Mouse (Mus musculus) gastrocnemius, postnatal 10 days (tissue): ENCODE data around the gene Calml3. TPM values are rescaled to one million over a fixed set of nuclear protein-coding genes. Genes with fewer than 3 reads are reported as not detected.

ENCODE experiments used
- DNase-seq: peaks from one replicate; pipeline ENCODE4 v3.0.0; 2021; ENCODE audit warnings: mixed read lengths
- total RNA-seq, 2 experiments: library from RNA; stranded (reverse); gene quantifications; 2 replicates each; pipeline ENCODE4 v1.2.3; 2021

Gene Calml3
- total RNA-seq, 2 experiments from 2014 or later = not detected

GRCm38 (mm10) chr13:3779575-3780226 is 24.4 kb downstream of the Calml3 start:
- DNase-seq = no peak

- DNase-seq = no peak
These were observed 25.3 kb downstream of the Calml3 start for GRCm38 (mm10) chr13:3778591-3779364.

GRCm38 (mm10) chr13:3777216-3777912 is 26.8 kb downstream of the Calml3 start:
- DNase-seq = no peak

- DNase-seq = no peak
These were observed 27.7 kb downstream of the Calml3 start for GRCm38 (mm10) chr13:3776446-3776845.

- DNase-seq = no peak
These were observed 29.1 kb downstream of the Calml3 start for GRCm38 (mm10) chr13:3774991-3775390.

- DNase-seq = no peak
These were observed 29.8 kb downstream of the Calml3 start for GRCm38 (mm10) chr13:3774280-3774679.

GRCm38 (mm10) chr13:3773149-3773688 is 30.9 kb downstream of the Calml3 start:
- no peak for DNase-seq

- no peak for DNase-seq
These were observed 32.9 kb downstream of the Calml3 start for GRCm38 (mm10) chr13:3771221-3771620.

GRCm38 (mm10) chr13:3770170-3771024 is 33.7 kb downstream of the Calml3 start:
- DNase-seq = peak; percentile 50

GRCm38 (mm10) chr13:3769531-3769930 is 34.6 kb downstream of the Calml3 start:
- DNase-seq = no peak

GRCm38 (mm10) chr13:3768621-3769020 is 35.5 kb downstream of the Calml3 start:
- no peak for DNase-seq

GRCm38 (mm10) chr13:3767086-3767485 is 37.0 kb downstream of the Calml3 start:
- DNase-seq = no peak

- DNase-seq = no peak
These were observed 38.3 kb downstream of the Calml3 start for GRCm38 (mm10) chr13:3765781-3766180.

- DNase-seq = no peak
These were observed 43.0 kb downstream of the Calml3 start for GRCm38 (mm10) chr13:3761131-3761530.

- no peak for DNase-seq
These were observed 45.8 kb downstream of the Calml3 start for GRCm38 (mm10) chr13:3758347-3758746.

GRCm38 (mm10) chr13:3753291-3753690 is 50.8 kb downstream of the Calml3 start:
- no peak for DNase-seq

Other genes starting within 250 kb of the Calml3 start
- 10 to 100 TPM; 12.2 to 17.3 TPM for gene Fam208b, start 193.2 kb downstream of the Calml3 start, total RNA-seq
- gene Asb13, start 170.3 kb downstream of the Calml3 start, total RNA-seq = 1 to 10 TPM; 6.9 to 7.3 TPM
- gene Calm4, start 33.4 kb upstream of the Calml3 start, total RNA-seq = not detected
- not detected for gene Calm5, start 49.9 kb upstream of the Calml3 start, total RNA-seq
- gene Net1, start 113.9 kb upstream of the Calml3 start, total RNA-seq = 10 to 100 TPM; 48.0 to 48.7 TPM
- gene Tubal3, start 114.0 kb upstream of the Calml3 start, total RNA-seq = not detected
- gene Ucn3, start 141.0 kb upstream of the Calml3 start, total RNA-seq = not detected
- gene Akr1c14, start 244.7 kb upstream of the Calml3 start, total RNA-seq = 1 to 10 TPM; 3.0 to 3.5 TPM